Mouse (Mus musculus) embryonic stem cell, embryonic (primary cell): Measurements from ENCODE around the gene Angptl6.

Experiments used
- CTCF ChIA-PET, 4 experiments: fragments of 300-600 bp in 2 of 4; fragments of 350-600 bp in 2 of 4; sonication (Branson Sonifier 250); formaldehyde crosslinking; loops; one replicate each; lab custom pipeline; 2022; ENCODE audit warnings: inconsistent platforms in 2 of 4; lab: Charles Lee
- POLR2A ChIA-PET, 4 experiments: fragments of 300-600 bp in 2 of 4; fragments of 350-600 bp in 2 of 4; sonication (Branson Sonifier 250); formaldehyde crosslinking; loops; one replicate each; lab custom pipeline; 2022; ENCODE audit warnings: antibody characterized with exemption in 4 of 4, inconsistent platforms in 1 of 4; lab: Charles Lee

Angptl6 gene

DNA sequence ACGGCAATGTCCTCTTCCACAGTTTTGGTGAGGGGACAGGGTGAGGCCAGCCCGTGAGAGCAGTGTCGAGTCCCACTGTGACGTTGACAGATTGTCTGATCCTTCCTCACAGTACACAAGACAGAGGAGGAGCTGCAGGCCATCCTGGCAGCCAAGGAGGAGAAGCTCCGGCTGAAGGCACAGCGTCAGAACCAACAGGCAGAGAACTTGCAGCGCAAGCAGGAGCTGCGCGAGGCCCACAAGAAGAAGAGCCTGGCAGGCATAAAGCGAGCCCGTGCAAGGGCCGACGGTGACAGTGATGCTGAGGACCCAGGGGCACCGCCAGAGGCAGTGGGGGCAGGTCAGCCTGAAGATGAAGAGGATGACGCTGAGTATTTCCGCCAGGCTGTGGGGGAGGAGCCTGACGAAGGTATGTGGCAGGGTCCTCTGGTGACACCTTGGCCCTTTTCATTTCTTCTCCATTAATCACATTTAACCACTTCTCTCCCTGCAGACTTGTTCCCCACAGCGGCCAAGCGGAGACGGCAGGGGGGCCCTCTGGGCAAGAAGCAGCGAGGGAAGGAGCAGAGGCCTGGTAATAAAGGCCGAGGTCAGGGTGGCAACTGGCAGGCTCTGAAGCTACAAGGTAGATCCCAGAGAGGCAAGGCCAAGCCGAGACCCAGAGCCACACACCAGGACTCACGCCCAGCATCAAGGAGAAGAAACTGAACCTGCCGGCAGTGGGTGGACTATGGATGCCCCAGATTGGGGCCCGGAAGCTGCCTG, 12.0 kb upstream of the Angptl6 start:
- CTCF ChIA-PET: interaction anchor here in 3 of 4 experiments (1.0 to 3.6 kb wide), 5 partner anchors 10 to 139 kb away, joined by 3 to 15 read pairs (median 4); no protein-coding TSS in a partner anchor
- POLR2A ChIA-PET: interaction anchor here (0.5 to 13.1 kb wide), 62 partner anchors 7 to 1154 kb away, joined by 3 to 235 read pairs (median 5); partner anchors contain the start of genes Angptl6 (in 2 of the 4), Eif3g (in 1 of the 4), Gm38431 (in 1 of the 4) and Icam1 (in 1 of the 4)

DNA sequence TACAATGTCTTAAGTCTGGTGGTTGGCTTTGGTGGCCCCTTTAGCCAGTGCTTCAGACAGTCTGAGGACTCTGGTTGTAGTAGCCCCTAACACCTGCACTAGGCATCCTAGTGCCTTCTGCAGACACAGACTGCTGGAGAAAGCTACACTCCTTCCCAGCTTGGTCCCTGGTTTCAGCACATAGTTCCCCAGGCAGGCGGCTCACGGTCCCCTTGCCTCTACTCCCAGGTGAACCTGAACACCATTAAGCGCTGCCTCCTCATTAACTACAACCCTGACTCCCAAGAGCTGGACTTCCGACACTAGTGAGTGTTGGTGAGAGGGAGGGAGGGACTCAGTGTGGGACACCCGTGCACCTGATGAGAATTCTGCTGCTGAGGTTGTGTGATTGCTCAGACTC, 10.9 kb upstream of the Angptl6 start:
- POLR2A ChIA-PET: interaction anchor here (0.6 to 13.1 kb wide), 51 partner anchors 8 to 271 kb away, joined by 3 to 235 read pairs (median 6); partner anchors contain the start of genes Eif3g (in 4 of the 4), Angptl6 (in 2 of the 4), S1pr2 (in 2 of the 4) and Gm38431 (in 1 of the 4)
- CTCF ChIA-PET: interaction anchor here in 3 of 4 experiments (0.9 to 3.6 kb wide), 7 partner anchors 8 to 140 kb away, joined by 3 to 15 read pairs (median 4); partner anchors contain the start of gene Eif3g (in 3 of the 3)

GRCm38 (mm10) chr9:20889185-20890141, 9.9 kb upstream of the Angptl6 start:
- CTCF ChIA-PET: interaction anchor here (0.5 to 3.6 kb wide), 8 partner anchors 9 to 1183 kb away, joined by 3 to 15 read pairs (median 6); partner anchors contain the start of genes Eif3g (in 3 of the 4) and S1pr2 (in 1 of the 4)
- POLR2A ChIA-PET: interaction anchor here (0.6 to 13.1 kb wide), 48 partner anchors 9 to 238 kb away, joined by 3 to 235 read pairs (median 4); partner anchors contain the start of genes Eif3g (in 4 of the 4), Angptl6 (in 2 of the 4), Icam1 (in 2 of the 4) and A230050P20Rik (in 1 of the 4)

DNA sequence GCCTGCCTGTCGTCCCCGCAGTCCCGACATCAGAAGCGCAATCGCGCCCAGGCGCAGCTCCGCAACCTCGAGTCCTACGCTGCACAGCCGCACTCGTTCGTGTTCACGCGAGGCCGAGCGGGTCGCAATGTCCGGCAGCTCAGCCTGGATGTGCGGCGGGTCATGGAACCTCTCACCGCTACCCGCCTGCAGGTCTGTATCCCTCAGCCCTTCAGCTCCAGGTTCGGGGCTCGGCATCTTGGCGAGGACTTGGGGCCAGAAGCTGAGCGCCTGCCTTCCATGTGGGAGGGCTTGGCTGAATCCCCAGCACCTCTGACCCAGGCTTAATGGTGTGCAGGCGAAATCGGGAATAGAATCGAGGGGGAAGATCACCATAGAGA, 8.8 kb upstream of the Angptl6 start:
- POLR2A ChIA-PET: interaction anchor here (0.6 to 13.1 kb wide), 35 partner anchors 8 to 358 kb away, joined by 3 to 226 read pairs (median 4); partner anchors contain the start of genes Eif3g (in 3 of the 4), Angptl6 (in 2 of the 4), A230050P20Rik (in 1 of the 4) and Gm38431 (in 1 of the 4)

DNA sequence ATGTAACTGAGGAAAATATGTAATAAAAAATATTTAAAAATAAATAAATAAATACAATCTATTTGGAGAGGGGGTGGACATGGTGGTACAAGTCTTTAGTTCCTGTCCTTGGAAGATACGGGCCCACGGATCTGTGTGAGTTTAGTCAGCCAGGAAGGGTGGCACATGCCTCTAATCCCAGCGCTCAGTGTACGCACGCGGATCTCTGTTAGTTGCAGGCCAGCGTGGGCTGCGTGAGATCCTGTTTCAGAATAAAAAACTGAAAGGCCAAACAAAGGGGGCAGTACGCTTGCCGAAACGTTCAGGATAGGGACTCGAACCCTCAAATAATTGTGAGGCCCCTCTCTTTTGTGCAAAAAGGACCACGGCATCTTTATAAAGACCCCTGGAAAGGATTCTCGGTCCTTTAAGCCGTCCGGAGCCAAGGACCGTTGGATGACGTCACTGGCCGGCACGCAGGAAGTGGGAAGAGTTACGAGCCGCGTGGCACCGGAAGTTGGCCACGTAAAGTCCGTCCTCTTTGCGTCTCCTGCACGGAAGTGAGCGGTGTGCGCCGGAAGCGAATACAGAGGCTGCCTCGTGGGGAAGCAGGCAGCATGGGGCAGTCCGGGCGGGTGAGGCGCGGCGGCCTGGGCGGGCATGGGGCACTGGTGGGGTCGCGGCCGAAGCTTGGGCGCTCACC, 8.3 kb upstream of the Angptl6 start, which contains the start of gene Ppan:
TSS of gene Ppan (plus strand) at position 472 of the 682 bp plus-strand sequence.
- ChIA-PET CTCF (interaction anchor here (0.6 to 3.2 kb wide), 15 partner anchors 10 to 268 kb away, joined by 3 to 19 read pairs (median 6); partner anchors contain the start of gene Eif3g (in 3 of the 4)), POLR2A (interaction anchor here (0.6 to 13.1 kb wide), 41 partner anchors 8 to 359 kb away, joined by 3 to 226 read pairs (median 4); partner anchors contain the start of genes Eif3g (in 3 of the 4), Angptl6 (in 2 of the 4), Icam1 (in 2 of the 4) and Gm38431 (in 1 of the 4))

More for the DNA sequence above, 8.8 kb upstream of the Angptl6 start:
- CTCF ChIA-PET: interaction anchor here (0.6 to 3.2 kb wide), 10 partner anchors 10 to 145 kb away, joined by 3 to 17 read pairs (median 6); partner anchors contain the start of genes Eif3g (in 3 of the 4) and S1pr2 (in 1 of the 4)

- ChIA-PET CTCF (interaction anchor here (0.6 to 2.7 kb wide), 7 partner anchors 9 to 269 kb away, joined by 3 to 19 read pairs (median 6); partner anchors contain the start of gene Eif3g (in 1 of the 4)), POLR2A (interaction anchor here in 3 of 4 experiments (0.7 to 13.1 kb wide), 17 partner anchors 8 to 337 kb away, joined by 3 to 226 read pairs (median 5); partner anchors contain the start of genes Angptl6 (in 2 of the 3), Eif3g (in 2 of the 3), Gm38431 (in 1 of the 3) and Icam1 (in 1 of the 3))
Measured at GRCm38 (mm10) chr9:20887191-20887590, 7.7 kb upstream of the Angptl6 start.

DNA sequence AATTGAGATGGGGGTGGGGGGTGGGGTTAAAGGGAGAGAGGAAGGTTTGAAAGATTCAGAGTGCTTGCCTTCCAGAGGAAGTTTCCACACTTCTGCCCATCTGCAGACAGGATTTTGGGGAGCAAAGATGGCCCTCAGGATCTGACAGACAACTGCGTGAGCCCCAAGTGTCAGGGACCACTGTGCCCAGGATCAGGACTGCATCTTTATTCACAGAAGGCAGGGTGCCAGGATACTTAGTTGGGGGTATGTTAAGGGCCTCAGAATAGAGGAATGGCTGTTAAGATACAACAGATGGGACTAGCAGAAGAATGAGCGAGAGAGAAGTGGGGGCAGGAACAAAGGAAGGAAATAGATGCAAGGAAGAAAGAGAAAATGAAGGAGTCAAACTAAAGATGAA, 7.0 kb upstream of the Angptl6 start:
- ChIA-PET CTCF (interaction anchor here in 3 of 4 experiments (1.0 to 2.7 kb wide), 5 partner anchors 8 to 114 kb away, joined by 6 to 19 read pairs (median 7); partner anchors contain the start of gene Eif3g (in 1 of the 3)), POLR2A (interaction anchor here in 3 of 4 experiments (0.5 to 13.1 kb wide), 19 partner anchors 8 to 337 kb away, joined by 3 to 226 read pairs (median 5); partner anchors contain the start of genes Angptl6 (in 2 of the 3), Eif3g (in 2 of the 3), Gm38431 (in 1 of the 3) and Icam1 (in 1 of the 3))

- POLR2A ChIA-PET: interaction anchor here (0.6 to 5.6 kb wide), 122 partner anchors 8 to 667 kb away, joined by 3 to 226 read pairs (median 5); partner anchors contain the start of genes Eif3g (in 4 of the 4), Icam1 (in 3 of the 4), Icam4 (in 3 of the 4) and Ppan (in 3 of the 4)
- CTCF ChIA-PET: interaction anchor here (0.8 to 3.2 kb wide), 38 partner anchors 8 to 342 kb away, joined by 3 to 30 read pairs (median 6); partner anchors contain the start of genes Eif3g (in 4 of the 4), Ppan (in 2 of the 4), Icam4 (in 1 of the 4) and Icam5 (in 1 of the 4)
Measured at GRCm38 (mm10) chr9:20878710-20879065, 839 bp downstream of the Angptl6 start.

DNA sequence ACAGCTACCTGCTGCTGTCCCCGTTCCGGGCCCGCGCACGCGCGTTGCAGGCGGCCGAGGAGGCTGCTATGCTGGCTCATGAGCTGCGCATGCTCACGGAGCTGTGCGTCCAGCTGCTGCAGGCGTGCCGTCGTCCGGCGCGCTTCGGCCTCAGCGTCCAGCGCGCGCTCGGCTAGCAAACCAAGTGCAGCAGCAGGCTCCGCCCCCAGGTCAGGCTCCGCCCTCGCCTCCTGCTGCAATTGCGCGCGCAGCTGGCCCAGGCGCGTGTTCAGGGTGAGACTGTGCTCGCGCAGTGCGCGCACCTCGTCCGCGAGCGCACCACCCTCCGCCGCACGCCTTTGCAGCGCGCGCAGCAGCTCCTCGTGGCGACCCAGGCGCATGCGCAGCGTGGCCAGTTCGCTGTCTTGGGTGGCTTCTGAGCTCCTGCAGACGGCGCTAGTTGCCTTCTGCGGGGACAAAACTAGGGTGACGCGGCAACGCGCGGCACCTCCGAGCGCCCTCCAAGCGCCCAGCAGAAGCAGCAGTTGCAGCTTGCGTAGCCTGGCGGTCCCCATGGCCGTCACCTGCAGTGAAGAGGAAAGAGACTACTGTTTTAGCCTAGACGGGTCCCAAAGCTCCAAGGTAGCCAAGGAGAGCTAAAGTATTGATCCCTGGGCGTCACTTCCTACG, 1.4 kb downstream of the Angptl6 start:
- ChIA-PET CTCF (interaction anchor here (0.5 to 3.2 kb wide), 55 partner anchors 9 to 413 kb away, joined by 3 to 30 read pairs (median 5); partner anchors contain the start of genes Eif3g (in 4 of the 4), Icam4 (in 2 of the 4), Ppan (in 2 of the 4) and Icam5 (in 1 of the 4)), POLR2A (interaction anchor here (0.5 to 5.6 kb wide), 172 partner anchors 8 to 1362 kb away, joined by 3 to 226 read pairs (median 4); partner anchors contain the start of genes Eif3g (in 4 of the 4), Gm38431 (in 3 of the 4), Icam1 (in 3 of the 4) and Icam4 (in 3 of the 4))

DNA sequence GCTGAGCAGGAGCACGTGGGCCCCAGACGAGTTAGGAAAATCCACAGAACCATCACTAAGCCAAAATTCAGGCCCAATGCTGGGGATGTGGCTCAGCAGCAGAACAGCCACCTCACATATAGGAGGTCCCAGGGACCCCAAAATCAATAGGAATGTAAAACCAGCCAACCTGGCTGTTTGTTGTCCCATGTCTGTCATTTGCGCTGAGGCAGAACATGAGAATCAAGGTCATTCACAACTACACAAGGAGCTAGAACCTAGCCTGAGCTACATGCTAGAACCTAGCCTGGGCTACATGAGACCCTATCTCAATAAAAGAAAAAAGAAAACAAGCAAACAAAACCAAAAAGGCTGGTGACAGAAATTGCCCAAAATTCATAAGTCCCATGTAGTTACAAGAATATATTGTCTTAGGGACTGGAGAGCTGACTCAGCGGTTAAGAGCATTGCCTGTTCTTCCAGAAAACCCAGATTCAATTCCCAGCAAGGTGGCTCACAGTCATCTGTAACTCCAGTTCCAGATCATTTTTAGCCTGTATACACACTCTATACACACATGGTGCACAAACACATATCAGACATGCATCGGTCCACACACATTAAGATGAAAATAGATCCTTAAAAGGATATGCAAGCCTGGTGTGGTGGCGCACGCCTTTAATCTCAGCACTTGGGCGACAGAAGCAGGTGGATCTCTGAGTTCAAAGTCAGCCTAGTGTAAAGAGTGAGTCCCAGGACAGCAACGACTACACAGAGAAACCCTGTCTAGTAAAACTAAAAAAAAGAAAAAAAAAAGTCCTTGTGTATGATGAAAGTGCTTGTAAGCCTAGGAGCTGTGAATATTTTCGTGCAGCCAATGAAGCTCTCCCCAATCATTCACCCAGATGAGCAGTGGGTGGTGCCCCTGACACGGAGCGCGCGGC, 2.1 kb downstream of the Angptl6 start:
- ChIA-PET POLR2A (interaction anchor here (0.6 to 5.6 kb wide), 158 partner anchors 8 to 1363 kb away, joined by 3 to 226 read pairs (median 5); partner anchors contain the start of genes Eif3g (in 4 of the 4), Gm38431 (in 3 of the 4), Icam1 (in 3 of the 4) and Icam4 (in 3 of the 4)), CTCF (interaction anchor here (0.5 to 3.2 kb wide), 53 partner anchors 10 to 412 kb away, joined by 3 to 30 read pairs (median 5); partner anchors contain the start of genes Eif3g (in 4 of the 4), Icam4 (in 2 of the 4), Ppan (in 2 of the 4) and Icam5 (in 1 of the 4))

- POLR2A ChIA-PET: interaction anchor here in 3 of 4 experiments (1.3 to 5.6 kb wide), 19 partner anchors 15 to 233 kb away, joined by 3 to 226 read pairs (median 24); partner anchors contain the start of genes Eif3g (in 2 of the 3), Gm38431 (in 2 of the 3), Icam4 (in 2 of the 3) and Ppan (in 2 of the 3)
- CTCF ChIA-PET: interaction anchor here in 2 of 4 experiments (0.8 to 2.2 kb wide), 3 partner anchors 15 to 238 kb away, joined by 4 to 11 read pairs (median 10); partner anchors contain the start of gene Icam5 (in 1 of the 2)
Measured at GRCm38 (mm10) chr9:20876318-20877117, 3.0 kb downstream of the Angptl6 start.

DNA sequence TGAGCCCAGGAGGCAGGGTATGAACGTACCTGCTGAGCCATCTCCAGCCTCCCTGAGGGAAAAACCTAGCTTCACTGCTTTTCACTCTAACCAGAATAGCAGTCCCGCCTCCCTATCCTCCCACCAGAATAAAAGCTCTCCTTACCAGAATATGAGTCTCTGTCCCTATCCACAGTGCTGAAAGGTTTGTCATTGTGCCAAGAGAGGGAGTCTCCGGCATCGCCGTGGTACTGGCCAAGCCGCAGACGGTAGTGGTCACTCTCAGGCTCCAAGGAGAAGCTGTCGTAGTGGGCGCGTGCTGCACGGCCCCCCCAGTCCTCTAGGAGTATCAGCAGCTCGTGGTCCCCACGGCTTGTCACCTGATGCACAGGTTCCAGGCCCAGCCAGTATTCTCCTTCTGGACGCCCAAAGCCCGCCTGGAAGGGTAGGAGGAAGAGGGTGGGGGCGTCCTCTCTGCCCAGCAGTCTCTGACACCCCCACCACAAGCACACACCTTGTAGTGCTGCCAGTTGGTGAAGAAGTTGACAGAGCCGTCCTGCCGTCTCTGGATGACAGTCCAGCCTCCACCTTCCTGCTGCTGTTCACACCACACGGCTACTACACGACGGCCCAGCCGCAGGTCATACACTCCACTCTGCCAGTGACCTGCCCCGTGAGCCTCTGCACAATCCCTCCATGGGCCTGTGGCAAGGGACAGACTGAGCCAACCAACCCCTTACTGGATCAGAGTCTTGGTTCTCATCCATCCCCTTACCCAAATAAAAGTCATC, 4.3 kb downstream of the Angptl6 start:
- CTCF ChIA-PET: interaction anchor here in 2 of 4 experiments (0.5 to 1.0 kb wide), 3 partner anchors 14 to 135 kb away, joined by 3 read pairs; no protein-coding TSS in a partner anchor
- POLR2A ChIA-PET: interaction anchor here in 3 of 4 experiments (0.6 to 1.9 kb wide), 17 partner anchors 9 to 349 kb away, joined by 3 to 10 read pairs (median 4); partner anchors contain the start of genes Ubl5 (in 2 of the 3), Fbxl12 (in 1 of the 3) and Pin1 (in 1 of the 3)
